In the genomic region with DNA sequence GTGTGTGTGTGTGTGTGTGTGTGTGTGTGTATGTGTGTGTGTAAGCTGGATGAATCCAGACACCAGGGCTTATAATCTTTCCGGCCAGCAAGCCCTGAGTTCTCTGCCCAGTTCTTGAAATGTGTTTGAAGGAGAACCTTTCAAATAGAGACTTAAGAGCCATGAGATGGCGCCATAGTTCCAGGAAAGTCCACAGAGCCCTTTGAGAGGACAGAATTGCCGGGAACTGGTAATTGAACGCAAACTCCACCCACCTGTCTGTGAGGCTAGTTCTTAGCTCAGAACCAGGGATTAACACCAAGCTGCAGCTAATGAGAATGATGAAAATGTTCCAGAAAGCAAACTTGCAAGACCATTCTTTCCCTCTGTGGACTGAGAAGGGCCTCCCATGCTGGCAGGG, we compare ENCODE assay signal across 8 mouse cellular contexts.
DNase-seq lines count a peak whose midpoint lies in the region; ATAC-seq lines count a peak whose summit lies in the region.

No protein-coding gene starts in this region.

- no peak overlapping the region for H3K9ac ChIP-seq in midbrain, embryonic 13.5 days (replicated peaks)
- H3K9ac ChIP-seq in heart, embryonic 12.5 days = no peak overlapping the region

- intact Hi-C loops in gastrocnemius, postnatal 36 days (cut with DNase I) = no loop called here

- DNase-seq in cerebellum, adult 8-10 months = peak; percentile 11
- no peak for DNase-seq in cerebellum, adult 11-12 months
- DNase-seq in CD4-positive helper T cell, adult 2 months (ENCODE audit: low read depth, low spot score) = peak; percentile 40
- peak; percentile 39 for DNase-seq in embryo, embryonic 11.5 days (ENCODE audit: low read depth, low spot score)
- DNase-seq in kidney, postnatal 4 days = peak; percentile 16 to 42
- DNase-seq in gastrocnemius, postnatal 36 days = no peak

- no peak overlapping the region for H3K4me2 ChIP-seq in midbrain, embryonic 13.5 days (replicated peaks)
- H3K4me2 ChIP-seq in heart, embryonic 12.5 days = no peak overlapping the region

- peak; percentile 56; the same call in 1 of the 2 replicates for ATAC-seq in midbrain, embryonic 13.5 days
- ATAC-seq in heart, embryonic 12.5 days (ENCODE audit: insufficient number of reproducible peaks, low FRiP score) = no peak

- no peak overlapping the region for H3K4me3 ChIP-seq in midbrain, embryonic 13.5 days (replicated peaks)
- H3K4me3 ChIP-seq in heart, embryonic 12.5 days = no peak overlapping the region

- H3K9me3 ChIP-seq in midbrain, embryonic 13.5 days = 0 out of 2 replicates have a peak, but pooled peaks cover 3% of the 10 kb centered on the region
- H3K9me3 ChIP-seq in heart, embryonic 12.5 days (replicated peaks) = no peaks in the 10 kb centered on the region; the same call in 1 of the 2 replicates

- H3K36me3 ChIP-seq in midbrain, embryonic 13.5 days = no peaks in the 10 kb centered on the region
- no peaks in the 10 kb centered on the region for H3K36me3 ChIP-seq in heart, embryonic 12.5 days

- H3K27ac ChIP-seq in midbrain, embryonic 13.5 days = no peak overlapping the region
- no peak overlapping the region for H3K27ac ChIP-seq in heart, embryonic 12.5 days (ENCODE audit: poor library complexity, severe bottlenecking)

- H3K27me3 ChIP-seq in midbrain, embryonic 13.5 days = peaks cover 25% of the 10 kb centered on the region
- H3K27me3 ChIP-seq in heart, embryonic 12.5 days (replicated peaks) = 0 out of 2 replicates have a peak, but pooled peaks cover 4% of the 10 kb centered on the region

- peaks cover 7% of the 10 kb centered on the region; the same call in 1 of the 2 replicates for H3K4me1 ChIP-seq in midbrain, embryonic 13.5 days (replicated peaks)
- H3K4me1 ChIP-seq in heart, embryonic 12.5 days (replicated peaks) = 0 out of 2 replicates have a peak, but pooled peaks cover 2% of the 10 kb centered on the region

- WGBS in midbrain, embryonic 13.5 days = 11% methylated on average over 4 of the region's 4 CpGs
- 16% methylated on average over 4 of the region's 4 CpGs for WGBS in heart, embryonic 12.5 days

Comparison
In these comparisons a context has a peak if more than half of its experiments do, and no peak if none do; other contexts are left out.
1. DNase-seq: peak in cerebellum, adult 8-10 months (single experiment), CD4-positive helper T cell, adult 2 months (single experiment), embryo, embryonic 11.5 days (single experiment) and kidney, postnatal 4 days (2 of 2); none in cerebellum, adult 11-12 months (single experiment) and gastrocnemius, postnatal 36 days (0 of 2).